Mouse (Mus musculus): Measurements from ENCODE around the gene Tmem131l.

Tmem131l gene

GRCm38 (mm10) chr3:83895811-83896210 lies 144.2 kb downstream of the Tmem131l start:
- TF ChIP-seq GATA4 (IDR thresholded peaks at IDR 0.05; ENCODE audit: insufficient replicate concordance, low read length) = no peak

GRCm38 (mm10) chr3:83895111-83895510 lies 144.9 kb downstream of the Tmem131l start:
- TF ChIP-seq GATA4 (IDR thresholded peaks at IDR 0.05; ENCODE audit: insufficient replicate concordance, low read length) = no peak

GRCm38 (mm10) chr3:83885163-83885562 lies 154.8 kb downstream of the Tmem131l start:
- no peak for TF ChIP-seq GATA4 (IDR thresholded peaks at IDR 0.05; ENCODE audit: insufficient replicate concordance, low read length)

GRCm38 (mm10) chr3:83878801-83879200 lies 161.2 kb downstream of the Tmem131l start:
- TF ChIP-seq GATA4 (IDR thresholded peaks at IDR 0.05; ENCODE audit: insufficient replicate concordance, low read length) = no peak

GRCm38 (mm10) chr3:83876299-83876698 lies 163.7 kb downstream of the Tmem131l start:
- TF ChIP-seq GATA4 (IDR thresholded peaks at IDR 0.05; ENCODE audit: insufficient replicate concordance, low read length) = no peak

GRCm38 (mm10) chr3:83869776-83870175 lies 170.2 kb downstream of the Tmem131l start:
- no peak for TF ChIP-seq GATA4 (IDR thresholded peaks at IDR 0.05; ENCODE audit: insufficient replicate concordance, low read length)

- no peak for TF ChIP-seq GATA4 (IDR thresholded peaks at IDR 0.05; ENCODE audit: insufficient replicate concordance, low read length)
These were observed 174.8 kb downstream of the Tmem131l start for GRCm38 (mm10) chr3:83865216-83865615.

- TF ChIP-seq GATA4 (IDR thresholded peaks at IDR 0.05; ENCODE audit: insufficient replicate concordance, low read length) = no peak
These were observed 175.9 kb downstream of the Tmem131l start for GRCm38 (mm10) chr3:83864064-83864548.

GRCm38 (mm10) chr3:83862956-83863355 lies 177.0 kb downstream of the Tmem131l start:
- no peak; the same call in 1 of the 2 replicates for TF ChIP-seq GATA4 (IDR thresholded peaks at IDR 0.05; ENCODE audit: insufficient replicate concordance, low read length)

GRCm38 (mm10) chr3:83859595-83859994 lies 180.4 kb downstream of the Tmem131l start:
- no peak for TF ChIP-seq GATA4 (IDR thresholded peaks at IDR 0.05; ENCODE audit: insufficient replicate concordance, low read length)

GRCm38 (mm10) chr3:83859071-83859470 lies 180.9 kb downstream of the Tmem131l start:
- TF ChIP-seq GATA4 (IDR thresholded peaks at IDR 0.05; ENCODE audit: insufficient replicate concordance, low read length) = no peak

- TF ChIP-seq GATA4 (IDR thresholded peaks at IDR 0.05; ENCODE audit: insufficient replicate concordance, low read length) = no peak
These were observed 182.4 kb downstream of the Tmem131l start for GRCm38 (mm10) chr3:83857621-83858020.

GRCm38 (mm10) chr3:83855643-83856042 lies 184.3 kb downstream of the Tmem131l start:
- no peak for TF ChIP-seq GATA4 (IDR thresholded peaks at IDR 0.05; ENCODE audit: insufficient replicate concordance, low read length)

GRCm38 (mm10) chr3:83849341-83849740 lies 190.6 kb downstream of the Tmem131l start:
- no peak for TF ChIP-seq GATA4 (IDR thresholded peaks at IDR 0.05; ENCODE audit: insufficient replicate concordance, low read length)
